Mouse (Mus musculus) CD4-positive, CD25-positive, alpha-beta regulatory T cell, adult 2 months (primary cell): ENCODE data around the gene Zscan4d.
"Not testable (repeated sequence)": the region's sequence is repeated elsewhere in the genome, so short reads cannot be mapped to it uniquely, and the experiment has no call there.

Experiments used
- DNase-seq: peaks from one replicate; pipeline ENCODE4 v3.0.0-alpha.2; 2012; ENCODE audit warnings: low read depth, low spot score

Zscan4d gene

GRCm38 (mm10) chr7:11166059-11166458 is at the start of gene Zscan4d:
Gene Zscan4d, minus strand, starts transcription at chr7:11166159.
- not testable (repeated sequence) for DNase-seq

- not testable (repeated sequence) for DNase-seq
Measured at GRCm38 (mm10) chr7:11158036-11158435, 7.9 kb downstream of the Zscan4d start.
